Mouse (Mus musculus) adrenal gland, postnatal 36 days (tissue): ENCODE measurements around the gene Adamts20. TPM values are rescaled to one million over a fixed set of nuclear protein-coding genes. Genes with fewer than 3 reads are reported as not detected.

ENCODE experiments used
- DNase-seq, 2 experiments: peaks; one replicate each; pipeline ENCODE4 v3.0.0; 2021; ENCODE audit warnings: mixed read lengths in 1 of 2
- total RNA-seq, 2 experiments: library from RNA; stranded (reverse); gene quantifications; 2 replicates each; pipeline ENCODE4 v1.2.3; 2021

Adamts20 gene
- total RNA-seq, 2 experiments from 2014 or later, result 1.7 to 4.3 TPM

DNA sequence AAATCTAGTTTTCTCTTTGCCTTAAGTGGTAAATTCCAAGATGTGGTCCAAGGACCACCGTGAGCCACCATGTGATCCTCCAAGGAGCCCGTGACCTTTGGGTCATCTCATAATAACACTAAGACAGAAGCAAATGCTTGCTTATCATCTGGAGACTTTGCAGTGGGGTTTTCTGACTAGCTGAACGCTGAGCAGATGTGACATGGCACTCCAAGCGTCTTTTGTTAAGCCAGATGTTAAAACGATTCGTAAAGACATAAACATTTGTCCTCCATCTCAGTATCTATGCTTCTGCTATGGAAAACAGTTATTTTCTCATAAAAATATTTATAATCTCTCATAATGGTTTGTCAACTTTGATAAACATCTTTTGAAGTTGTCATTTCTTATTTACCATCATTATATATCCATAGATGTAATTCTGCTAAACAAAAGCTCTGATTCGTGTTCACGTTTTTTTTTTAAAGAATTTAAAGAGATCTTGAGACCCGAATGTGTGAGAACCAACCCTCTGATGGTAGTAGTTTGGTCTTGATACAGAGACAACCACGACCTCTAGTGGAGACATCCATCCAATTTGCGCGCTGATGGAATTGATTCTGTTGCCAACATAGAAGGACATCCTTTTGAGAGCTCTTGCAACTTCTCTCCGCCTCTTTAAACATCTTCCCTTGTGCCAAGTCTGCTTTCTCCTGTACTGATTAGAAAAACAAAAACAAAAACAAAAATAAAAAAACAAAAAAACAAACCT lies 212.1 kb downstream of the Adamts20 start:
- no peak for DNase-seq

DNA sequence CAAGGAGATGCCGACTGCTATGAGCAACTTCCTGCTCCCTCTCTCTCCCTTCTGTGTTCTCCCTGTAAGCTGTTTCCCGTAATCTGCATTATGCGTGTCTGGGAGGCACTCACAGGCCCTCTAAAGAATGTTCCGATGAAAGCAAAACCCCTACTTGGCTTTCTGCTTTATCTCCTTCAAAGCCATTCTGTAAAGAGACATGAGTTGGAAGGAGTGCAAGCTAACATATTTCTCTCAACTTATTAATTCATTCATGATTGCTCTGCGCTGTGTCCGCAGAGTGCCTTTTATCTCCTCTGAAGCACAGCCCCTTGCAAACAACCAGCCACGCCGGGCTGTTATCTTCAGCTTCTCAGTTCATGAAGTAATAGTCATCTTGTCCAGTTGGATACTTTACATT lies 215.5 kb downstream of the Adamts20 start:
- no peak for DNase-seq

DNA sequence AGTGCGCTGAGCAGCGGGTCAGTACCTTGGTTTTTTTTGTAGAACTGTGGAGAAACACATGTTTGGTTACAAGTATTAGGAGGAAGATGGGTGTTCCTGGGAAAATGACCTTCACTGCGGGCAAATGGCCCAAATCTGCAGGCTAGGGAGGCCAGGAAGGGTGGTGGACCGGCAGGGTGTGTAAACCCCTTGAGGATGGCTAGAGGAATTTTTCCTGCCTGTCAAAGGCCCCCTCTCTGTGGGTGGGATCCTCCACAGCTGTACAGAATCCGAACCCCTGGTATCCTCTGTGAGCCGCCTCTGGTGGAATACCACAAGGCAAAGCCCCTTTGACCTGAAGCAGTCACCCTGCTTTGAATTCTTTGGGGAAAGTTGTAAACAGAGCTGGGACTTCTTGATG lies 216.8 kb downstream of the Adamts20 start:
- DNase-seq, result peak in 1 of 2 experiments; percentile 12

DNA sequence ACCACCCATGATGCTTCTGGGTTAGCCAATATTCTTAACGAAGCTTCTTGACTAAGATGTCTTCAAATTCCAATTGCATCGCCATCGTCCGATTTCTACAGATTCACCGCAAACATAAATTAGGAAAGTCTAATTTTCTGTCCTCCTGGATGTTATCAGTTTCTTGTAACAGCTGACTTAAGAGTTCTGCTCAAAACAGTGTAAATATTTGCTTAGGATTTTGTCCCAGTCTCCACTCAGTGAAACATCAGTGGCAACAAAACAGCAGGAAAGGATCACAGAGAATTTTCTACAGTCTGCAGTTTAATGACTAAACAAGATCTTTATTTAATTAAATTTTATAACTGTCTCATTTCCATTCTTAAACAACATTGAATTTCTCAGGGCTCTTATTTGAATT lies 218.5 kb downstream of the Adamts20 start:
- DNase-seq, result no peak

DNA sequence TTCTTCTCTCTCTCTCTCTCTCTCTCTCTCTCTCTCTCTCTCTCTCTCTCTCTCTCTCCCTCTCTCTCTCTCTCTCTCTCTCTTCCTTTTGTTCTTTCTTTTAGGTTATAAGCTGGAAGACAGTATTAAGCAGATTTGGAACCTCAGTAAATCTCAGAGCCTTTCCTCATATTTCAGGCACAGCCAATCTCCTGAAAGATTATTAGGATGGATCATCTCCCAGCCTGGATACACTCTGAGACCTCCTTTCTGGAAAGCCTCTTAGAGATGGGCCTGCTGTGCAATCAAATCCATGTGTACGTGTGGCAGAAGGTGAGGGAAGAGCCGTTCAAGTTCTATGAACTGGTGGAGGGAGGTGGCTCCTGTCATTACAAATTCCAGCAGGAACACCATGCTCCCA lies 220.9 kb downstream of the Adamts20 start:
- no peak for DNase-seq

DNA sequence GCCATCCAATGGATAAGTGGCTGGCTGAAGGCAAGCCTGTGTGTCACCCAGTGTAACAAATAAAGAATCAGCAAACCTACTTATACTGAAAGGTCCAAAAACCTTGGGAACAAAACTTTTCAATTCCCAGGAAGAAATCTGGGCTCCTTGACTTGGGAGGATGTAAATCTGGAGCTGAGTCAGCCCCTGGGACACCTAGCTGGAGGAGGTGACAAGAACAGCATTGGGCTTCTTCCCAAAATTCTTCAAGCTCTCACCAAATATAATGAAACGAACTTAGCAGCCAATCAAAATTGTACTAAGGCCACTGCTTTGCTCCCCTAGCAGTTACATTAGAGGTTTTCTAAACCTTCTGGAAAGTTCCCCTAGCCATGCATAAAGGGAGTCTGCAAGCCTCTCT lies 223.1 kb downstream of the Adamts20 start:
- DNase-seq, result no peak

DNA sequence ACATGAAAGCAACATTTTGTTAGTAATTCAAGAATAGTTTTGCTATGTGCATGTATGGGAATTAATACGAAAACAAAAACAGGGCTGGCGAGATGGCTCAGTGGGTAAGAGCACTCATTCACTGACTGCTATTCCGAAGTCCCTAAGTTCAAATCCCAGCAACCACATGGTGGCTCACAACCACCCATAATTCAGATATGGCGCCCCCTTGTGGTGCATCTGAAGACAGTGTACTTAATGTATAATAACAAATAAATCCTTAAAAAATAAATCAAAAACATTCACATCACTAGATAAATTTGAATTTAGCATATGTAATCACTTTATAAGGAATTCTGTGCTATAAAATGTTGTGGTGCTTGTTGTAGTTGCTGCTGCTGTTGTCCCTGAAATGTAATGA lies 225.6 kb downstream of the Adamts20 start:
- peak; percentile 20 to 36 for DNase-seq

DNA sequence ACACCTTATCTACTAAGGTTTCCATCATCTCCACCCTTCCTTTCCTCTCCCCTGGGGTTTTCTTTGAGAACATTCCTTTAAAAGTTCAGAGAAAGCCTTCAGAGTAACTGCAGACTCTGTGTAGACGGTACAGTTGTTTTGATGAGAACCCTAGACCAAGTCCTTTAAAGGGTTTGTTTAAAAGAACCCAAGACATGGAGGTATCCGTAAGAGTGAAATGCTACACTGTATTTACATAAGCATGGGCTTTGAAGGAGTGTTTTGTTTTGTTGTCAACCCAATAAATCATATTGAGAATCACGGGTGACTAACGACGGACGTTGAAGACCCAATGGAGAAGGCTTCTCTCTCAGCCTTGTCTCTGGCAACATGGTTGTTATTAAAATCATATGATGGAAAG lies 226.1 kb downstream of the Adamts20 start:
- DNase-seq, result no peak

DNA sequence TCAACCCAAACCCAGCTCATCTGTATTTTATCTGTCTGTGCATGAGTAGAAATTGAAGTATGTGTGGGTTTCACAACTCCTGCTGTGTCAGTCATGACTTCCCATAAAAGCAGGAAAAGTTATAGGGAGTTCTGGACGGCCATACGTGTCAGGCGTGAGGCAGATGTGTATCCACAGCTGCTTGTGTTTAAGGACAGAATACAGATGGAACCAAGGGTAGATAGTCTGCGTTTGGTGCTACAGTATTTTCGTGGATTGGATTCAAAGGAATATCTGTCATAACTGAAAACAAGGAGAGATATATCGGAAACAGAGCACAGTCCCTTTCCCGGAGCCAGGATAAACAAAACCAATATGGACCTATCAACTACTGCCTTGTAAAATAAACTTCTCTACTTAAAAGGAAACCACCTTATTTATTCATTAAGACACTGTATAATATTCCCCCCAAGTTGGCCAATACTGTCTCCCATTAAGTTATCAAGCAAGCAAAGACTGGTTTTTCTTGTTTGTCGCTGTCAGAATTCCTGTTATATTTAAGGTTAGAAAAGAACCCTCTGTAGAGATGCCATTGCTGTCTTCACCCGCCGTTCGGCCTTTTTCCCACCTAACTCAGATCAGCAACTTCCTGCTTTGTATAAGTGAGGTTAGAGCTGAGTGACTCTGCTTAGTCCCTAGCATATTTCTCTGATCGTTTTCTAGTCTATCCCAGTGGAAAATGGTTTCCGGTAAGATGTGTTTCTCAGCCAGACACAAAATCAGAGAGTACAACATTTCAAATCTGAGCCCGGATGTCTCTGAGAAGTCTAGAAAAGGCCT lies 227.0 kb downstream of the Adamts20 start:
- no peak for DNase-seq

DNA sequence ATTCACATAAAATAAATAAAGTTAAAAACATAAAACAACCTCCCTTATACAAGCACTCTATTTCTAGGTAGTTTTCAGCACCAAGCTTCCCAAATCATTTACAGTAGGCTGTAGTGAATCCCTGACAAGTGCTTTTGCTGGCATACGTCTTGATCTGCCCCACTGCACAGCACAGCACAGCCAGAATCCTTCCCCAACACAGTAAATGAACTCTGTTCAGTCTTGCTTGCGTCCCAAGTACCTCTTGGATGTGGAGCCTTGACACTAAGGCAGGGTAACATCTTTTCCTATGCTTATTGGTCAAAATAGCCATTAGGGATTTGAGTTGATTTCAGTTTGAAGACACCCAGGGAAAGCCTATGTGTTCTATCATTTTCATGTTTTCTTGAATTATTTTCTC lies 228.5 kb downstream of the Adamts20 start:
- no peak for DNase-seq

DNA sequence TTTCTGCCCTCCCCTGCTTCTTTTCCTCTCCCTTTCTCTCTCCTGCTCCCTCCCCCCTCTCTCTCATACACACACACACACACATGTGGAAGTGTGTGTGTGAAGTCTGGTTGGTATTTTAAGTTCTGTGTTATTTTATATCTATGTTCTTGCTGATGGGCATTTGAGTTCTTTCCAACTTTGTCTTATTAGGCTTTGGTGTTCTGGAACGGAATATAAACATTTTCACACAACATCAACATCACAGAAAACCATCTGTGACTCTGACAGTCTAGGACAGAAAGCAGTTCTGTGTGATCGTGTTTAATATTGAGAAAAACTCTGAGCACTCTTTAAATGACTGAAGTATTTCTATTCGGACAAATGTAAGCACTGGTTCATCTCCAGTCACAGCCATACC lies 229.1 kb downstream of the Adamts20 start:
- no peak for DNase-seq

DNA sequence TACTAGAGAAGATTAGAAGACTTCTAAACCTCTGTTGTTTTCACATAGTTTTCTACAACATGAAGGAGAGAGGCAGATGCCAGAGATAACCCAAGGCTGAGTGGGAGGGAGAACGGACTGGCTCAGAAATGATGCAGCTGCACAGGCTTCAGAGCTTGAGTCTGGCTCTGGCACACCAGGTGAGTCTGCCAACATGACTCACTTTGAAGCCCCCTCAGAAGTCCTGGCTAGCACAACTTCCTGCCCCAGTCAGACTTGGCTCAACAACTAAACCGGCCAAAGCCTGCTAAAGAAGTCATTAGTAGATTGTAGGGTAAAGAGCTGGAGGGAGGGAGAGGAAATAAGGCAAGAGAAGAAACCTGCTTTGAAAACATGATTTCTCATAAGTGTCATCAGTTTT lies 230.0 kb downstream of the Adamts20 start:
- no peak for DNase-seq

DNA sequence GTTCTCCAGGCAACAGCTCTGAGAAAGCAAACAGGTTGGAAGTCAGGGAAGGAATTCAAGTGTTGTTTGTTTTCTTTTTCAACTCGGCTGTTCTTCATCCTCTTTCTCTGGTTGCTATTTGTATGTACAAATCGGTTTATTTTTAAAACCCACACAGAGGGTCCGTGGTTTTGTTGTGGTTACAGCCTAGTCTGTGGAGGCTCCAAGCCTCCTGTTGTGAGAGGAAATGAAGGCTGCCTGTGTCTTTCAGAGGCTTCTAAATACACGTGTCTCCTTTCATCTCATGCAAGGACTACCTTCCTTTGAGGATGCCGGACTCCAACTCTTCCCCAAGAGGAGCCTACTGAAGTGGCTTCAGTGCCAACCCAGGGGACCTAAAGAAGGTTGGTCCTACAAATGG lies 234.0 kb downstream of the Adamts20 start:
- DNase-seq, result no peak

DNA sequence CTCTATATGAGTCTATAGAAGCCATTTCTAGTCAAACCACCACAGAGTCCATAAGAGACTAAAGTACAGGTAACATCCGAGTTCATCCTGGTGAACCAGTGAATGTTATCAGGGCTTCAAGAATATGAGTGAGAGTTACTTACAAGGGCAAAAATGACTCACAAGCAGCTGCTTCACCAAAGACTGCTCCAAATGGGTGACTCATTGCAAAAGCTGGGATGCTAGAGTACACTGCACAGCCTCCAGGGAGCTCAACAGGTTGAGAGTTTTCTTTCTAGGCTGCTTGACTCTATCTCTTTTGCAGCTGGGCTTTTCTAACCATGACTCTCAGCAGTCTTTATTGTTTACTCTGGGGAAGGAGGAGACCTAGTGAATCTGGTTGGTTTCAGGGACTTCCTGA lies 237.8 kb downstream of the Adamts20 start:
- DNase-seq, result peak in 1 of 2 experiments; percentile 13

DNA sequence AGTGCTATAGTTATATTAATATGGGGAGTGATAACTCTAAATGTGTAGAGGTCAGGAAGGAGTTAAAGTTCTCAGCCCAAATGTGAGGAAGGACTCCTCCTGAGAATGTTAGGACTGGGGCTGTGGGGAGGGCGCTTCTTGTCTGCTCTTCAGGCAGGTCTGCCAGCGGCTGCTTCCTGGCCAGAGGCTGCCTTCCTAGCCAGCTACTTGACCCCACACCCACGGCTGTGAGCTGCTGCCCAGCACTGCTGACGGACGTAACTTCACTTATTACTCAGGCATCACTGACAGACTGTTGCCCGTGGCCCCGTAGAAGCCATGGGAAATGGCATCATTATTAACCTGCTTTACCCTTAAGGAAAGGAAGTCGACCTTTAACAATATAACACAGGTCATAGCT lies 242.1 kb downstream of the Adamts20 start:
- peak in 1 of 2 experiments; percentile 26 for DNase-seq

DNA sequence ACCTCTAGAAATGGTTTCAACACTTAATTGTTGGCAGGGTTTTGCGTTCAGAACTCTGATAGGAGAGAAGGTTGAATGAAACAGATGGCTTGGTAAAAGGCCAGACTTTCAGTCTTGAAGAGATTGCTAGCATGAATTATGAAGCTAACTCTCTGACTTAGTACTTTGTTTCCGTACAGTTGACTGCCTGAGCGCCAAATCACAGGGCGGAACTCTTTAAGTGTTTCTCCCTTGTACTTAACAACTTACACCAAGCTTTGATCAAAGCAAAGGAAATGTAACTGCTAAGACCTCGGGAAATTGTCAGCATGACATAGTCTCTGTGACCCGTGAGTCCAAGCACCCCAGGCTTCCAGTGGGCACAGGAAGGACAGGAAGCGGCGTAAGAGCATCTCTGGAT lies 244.5 kb downstream of the Adamts20 start:
- no peak for DNase-seq

Other genes starting within 250 kb of the Adamts20 start
- gene Pus7l, start 78.1 kb upstream of the Adamts20 start, total RNA-seq, result 1 to 10 TPM; 4.2 to 4.5 TPM
- gene Irak4, start 78.2 kb upstream of the Adamts20 start, total RNA-seq, result 10 to 100 TPM; 13.0 to 15.2 TPM
- gene Twf1, start 124.5 kb upstream of the Adamts20 start, total RNA-seq, result 10 to 100 TPM; 92.6 to 95.1 TPM
- gene Tmem117, start 163.8 kb upstream of the Adamts20 start, total RNA-seq, result 1 to 10 TPM; 4.2 to 5.1 TPM